Mouse (Mus musculus) urinary bladder, postnatal 10 days (tissue): ENCODE data around the gene Creb3l4.

Experiments
- DNase-seq: peaks from one replicate; pipeline ENCODE4 v3.0.0; 2022; ENCODE audit warnings: low spot score

Creb3l4 gene

DNA sequence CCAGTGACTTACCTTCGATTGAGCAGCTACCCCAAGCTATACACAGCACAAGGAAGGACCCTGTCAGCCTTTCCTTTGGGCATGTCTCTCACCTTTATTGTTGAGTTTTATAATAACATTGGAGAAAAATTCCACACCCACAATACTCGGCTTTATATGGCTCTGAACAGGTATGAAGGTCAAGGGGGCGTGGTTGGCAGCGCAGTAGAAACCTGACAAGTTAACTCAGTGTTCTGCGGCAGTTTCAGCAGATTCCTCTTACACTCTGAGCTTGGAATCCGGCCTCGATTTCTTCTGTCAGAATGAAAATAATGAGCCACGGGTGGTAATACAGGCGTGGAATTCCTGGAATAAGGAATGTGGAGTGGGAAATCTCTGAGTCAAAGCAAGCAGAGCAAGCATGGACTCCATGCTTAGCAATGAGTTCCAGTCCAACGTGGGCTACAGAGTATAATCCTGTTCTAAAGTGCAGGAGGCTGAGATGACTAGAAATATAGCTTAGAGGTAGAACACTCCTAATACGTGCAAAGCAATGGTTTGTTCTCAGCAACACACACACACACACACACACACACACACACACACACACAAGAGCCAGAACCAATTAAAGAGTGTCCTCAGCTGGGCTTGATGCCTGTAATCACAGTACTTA is 52.3 kb downstream of the Creb3l4 start:
- DNase-seq, result no peak
